Mouse (Mus musculus) neural tube, embryonic 15.5 days (tissue): ENCODE measurements around the gene Tsc22d1. TPM values are rescaled to one million over a fixed set of nuclear protein-coding genes. Genes with fewer than 3 reads are reported as not detected.

ENCODE experiments used
- ATAC-seq: fragments of 200-750 bp; cut with Nextera tagmentation; 2 replicates; pipeline ENCODE4 v1.8.0; 2017; ENCODE audit warnings: mild to moderate bottlenecking, moderate TSS enrichment, moderate library complexity; ENCODE audit not compliant: low FRiP score
- H3K27ac ChIP-seq: fragments of 300-500 bp; sonication (generic); replicated peaks from 2 replicates; pipeline ENCODE4 v1.5.1; 2015; ENCODE audit warnings: mild to moderate bottlenecking, inconsistent platforms
- H3K27me3 ChIP-seq: fragments of 300-500 bp; sonication (generic); replicated peaks from 2 replicates; pipeline ENCODE4 v1.6.1; 2015; ENCODE audit warnings: inconsistent platforms
- H3K36me3 ChIP-seq: fragments of 300-500 bp; sonication (generic); 2 replicates; pipeline ENCODE4 v1.6.1; 2015; ENCODE audit warnings: inconsistent platforms
- H3K4me1 ChIP-seq: fragments of 300-500 bp; sonication (generic); 2 replicates; pipeline ENCODE4 v1.6.1; 2015; ENCODE audit warnings: inconsistent platforms
- H3K4me2 ChIP-seq: fragments of 300-500 bp; sonication (generic); 2 replicates; pipeline ENCODE4 v1.6.1; 2015; ENCODE audit warnings: inconsistent platforms, mild to moderate bottlenecking, moderate library complexity
- H3K4me3 ChIP-seq: fragments of 300-500 bp; sonication (generic); replicated peaks from 2 replicates; pipeline ENCODE4 v1.5.1; 2015; ENCODE audit warnings: mild to moderate bottlenecking, inconsistent platforms
- H3K9ac ChIP-seq: fragments of 300-500 bp; sonication (generic); replicated peaks from 2 replicates; pipeline ENCODE4 v1.6.1; 2015; ENCODE audit warnings: mild to moderate bottlenecking, inconsistent platforms
- H3K9me3 ChIP-seq: fragments of 300-500 bp; sonication (generic); replicated peaks from 2 replicates; pipeline ENCODE4 v1.6.1; 2016; ENCODE audit warnings: inconsistent platforms
- WGBS: fragments of 180-500 bp; shearing (Covaris S2); methylation state at CpG from one replicate; pipeline ENCODE4 v1.1.7; 2015; ENCODE audit warnings: mixed read lengths; 5-methylcytosine and 5-hydroxymethylcytosine counted together
- polyA plus RNA-seq: library from polyadenylated mRNA; unstranded; fragments of >200 nt; fragmentation: Nextera tagmentation; extraction: Ambion mirVana; gene quantifications from 2 replicates; pipeline ENCODE4 v1.2.1, GENCODE M21; 2015

Tsc22d1 gene
- polyA plus RNA-seq, 1 experiment from 2014 or later, result 880 TPM

DNA sequence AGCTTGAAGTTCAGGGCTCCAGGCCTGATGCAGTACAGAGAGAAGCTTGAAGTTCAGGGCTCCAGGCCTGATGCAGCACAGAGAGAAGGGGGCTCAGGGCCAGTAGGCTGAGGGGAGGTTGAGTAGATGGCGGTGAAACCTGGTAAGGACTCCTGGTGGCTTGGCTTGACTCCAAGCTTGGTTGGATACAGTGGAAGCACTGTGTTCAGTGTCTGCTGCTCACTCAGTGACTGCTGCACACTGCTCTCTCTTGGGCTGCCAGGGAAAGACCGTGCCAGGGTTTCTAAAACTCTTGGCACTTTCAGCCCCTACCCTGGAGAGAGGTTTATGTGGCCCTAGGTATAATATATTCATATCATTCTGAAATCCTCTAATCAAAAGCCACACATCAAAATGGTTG, 74.4 kb downstream of the Tsc22d1 start:
- Histone ChIP-seq H3K9ac (no peak overlapping the region), H3K4me1 (peaks cover 18% of the 10 kb centered on the region), H3K9me3 (no peaks in the 10 kb centered on the region), H3K27me3 (no peaks in the 10 kb centered on the region), H3K27ac (peak overlapping the region; percentile 41), H3K4me3 (no peak overlapping the region), H3K4me2 (no peak overlapping the region), H3K36me3 (peaks cover 8% of the 10 kb centered on the region)
- 55% methylated on average over 2 of the region's 2 CpGs for WGBS
- ATAC-seq, result peak; percentile 81

DNA sequence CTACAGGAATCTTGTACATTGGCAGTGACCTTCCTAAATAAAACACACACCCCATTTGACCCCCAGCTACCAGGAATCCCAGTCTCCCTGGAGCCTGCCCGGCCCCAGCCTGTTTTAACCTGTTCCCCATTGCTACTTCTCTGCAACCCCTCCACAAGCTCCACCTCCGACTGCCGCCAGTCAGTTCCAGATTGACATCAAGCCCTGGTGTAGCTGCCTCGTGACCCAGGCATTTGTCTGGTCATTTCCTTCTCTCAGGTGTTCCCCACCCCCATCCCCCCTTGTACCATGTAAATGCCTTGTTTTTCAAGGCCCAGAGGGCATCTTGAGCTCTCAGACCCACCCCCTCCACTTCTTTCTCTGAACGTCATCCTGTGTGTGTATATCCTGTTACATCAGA, 80.3 kb downstream of the Tsc22d1 start:
- 65% methylated on average over 5 of the region's 5 CpGs for WGBS
- no peak for ATAC-seq

DNA sequence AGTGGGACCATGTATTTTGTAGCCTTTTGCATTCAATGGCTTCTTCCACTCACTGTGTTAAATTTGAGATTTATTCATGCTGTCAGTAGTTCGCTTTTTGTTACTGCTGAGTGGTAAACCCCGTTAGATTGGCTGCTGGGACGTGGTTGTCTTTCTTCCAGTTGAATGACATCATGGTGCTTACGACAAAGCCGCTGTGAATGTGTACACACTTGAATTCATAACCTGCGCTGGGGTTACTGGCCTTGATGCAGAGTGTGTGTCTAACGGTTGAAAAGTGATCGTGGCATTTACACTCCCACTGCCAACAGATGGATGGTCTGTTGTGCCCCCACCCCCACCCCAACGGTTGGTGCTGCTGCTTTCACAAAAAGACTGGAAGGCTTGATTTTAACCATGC, 82.4 kb downstream of the Tsc22d1 start:
- Histone ChIP-seq H3K4me1 (peaks cover 23% of the 10 kb centered on the region), H3K9me3 (no peaks in the 10 kb centered on the region), H3K36me3 (peaks cover 12% of the 10 kb centered on the region), H3K4me2 (no peak overlapping the region), H3K4me3 (no peak overlapping the region), H3K27me3 (no peaks in the 10 kb centered on the region), H3K9ac (no peak overlapping the region), H3K27ac (0 out of 2 replicates have a peak overlapping the region, but pooled peaks have one; percentile 33)
- WGBS, result 33% methylated on average over 9 of the region's 9 CpGs
- no peak for ATAC-seq

More for the DNA sequence above, 80.3 kb downstream of the Tsc22d1 start:
- no peaks in the 10 kb centered on the region for H3K27me3 ChIP-seq
- no peak overlapping the region for H3K4me2 ChIP-seq
- peaks cover 13% of the 10 kb centered on the region for H3K4me1 ChIP-seq
- H3K36me3 ChIP-seq, result peaks cover 12% of the 10 kb centered on the region
- no peak overlapping the region for H3K9ac ChIP-seq
- H3K9me3 ChIP-seq, result no peaks in the 10 kb centered on the region
- no peak overlapping the region for H3K27ac ChIP-seq
- H3K4me3 ChIP-seq, result no peak overlapping the region

DNA sequence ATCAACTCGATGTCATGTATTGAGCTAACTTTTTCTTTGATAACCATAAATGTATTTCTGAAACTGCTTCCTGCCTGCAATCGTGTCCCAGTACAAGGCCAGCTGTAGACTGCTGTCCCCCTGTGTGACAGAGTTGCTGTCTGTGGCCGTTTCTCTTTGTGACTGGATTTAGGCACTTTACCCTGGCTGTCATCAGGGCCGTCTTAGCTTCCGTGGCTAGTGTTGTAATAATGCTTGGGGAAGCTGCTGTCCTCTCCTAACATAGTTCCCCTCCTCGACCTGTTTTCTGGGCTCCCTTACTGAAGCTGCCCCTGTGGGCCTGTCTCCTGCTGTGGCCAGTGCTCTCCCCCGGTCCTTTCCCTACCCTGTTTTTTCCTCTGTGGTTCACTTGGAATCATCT, 83.4 kb downstream of the Tsc22d1 start:
- peaks cover 12% of the 10 kb centered on the region for H3K36me3 ChIP-seq
- H3K4me3 ChIP-seq, result no peak overlapping the region
- H3K27ac ChIP-seq, result no peak overlapping the region
- H3K27me3 ChIP-seq, result no peaks in the 10 kb centered on the region
- H3K9ac ChIP-seq, result no peak overlapping the region
- ATAC-seq, result no peak
- WGBS, result 49% methylated on average over 7 of the region's 7 CpGs
- no peak overlapping the region for H3K4me2 ChIP-seq
- H3K9me3 ChIP-seq, result no peaks in the 10 kb centered on the region
- peaks cover 27% of the 10 kb centered on the region for H3K4me1 ChIP-seq

DNA sequence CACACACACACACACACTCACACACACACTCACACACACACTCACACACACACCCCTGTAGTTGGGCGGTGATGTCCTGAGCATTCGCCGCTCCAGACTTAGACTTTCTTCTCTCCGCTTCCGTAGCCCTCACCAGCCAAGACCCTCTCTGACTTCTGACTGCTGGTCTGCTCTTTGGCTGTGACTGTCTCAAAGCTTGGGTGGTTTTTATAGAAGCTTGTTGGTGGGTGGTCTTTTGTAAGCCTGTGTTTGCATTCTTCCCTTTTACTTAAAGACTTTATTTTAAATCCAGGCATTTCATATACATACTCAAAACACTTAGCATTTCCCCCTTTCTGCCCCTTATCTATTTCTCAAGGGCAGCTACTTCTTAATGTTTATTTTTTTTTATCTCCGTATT, 84.7 kb downstream of the Tsc22d1 start:
- ATAC-seq, result no peak
- Histone ChIP-seq H3K4me1 (peaks cover 32% of the 10 kb centered on the region), H3K36me3 (peaks cover under 1% of the 10 kb centered on the region; the same call in 1 of the 2 replicates), H3K9me3 (no peaks in the 10 kb centered on the region), H3K9ac (no peak overlapping the region), H3K4me3 (no peak overlapping the region), H3K27ac (no peak overlapping the region), H3K27me3 (no peaks in the 10 kb centered on the region), H3K4me2 (no peak overlapping the region)
- 82% methylated on average over 6 of the region's 6 CpGs for WGBS

DNA sequence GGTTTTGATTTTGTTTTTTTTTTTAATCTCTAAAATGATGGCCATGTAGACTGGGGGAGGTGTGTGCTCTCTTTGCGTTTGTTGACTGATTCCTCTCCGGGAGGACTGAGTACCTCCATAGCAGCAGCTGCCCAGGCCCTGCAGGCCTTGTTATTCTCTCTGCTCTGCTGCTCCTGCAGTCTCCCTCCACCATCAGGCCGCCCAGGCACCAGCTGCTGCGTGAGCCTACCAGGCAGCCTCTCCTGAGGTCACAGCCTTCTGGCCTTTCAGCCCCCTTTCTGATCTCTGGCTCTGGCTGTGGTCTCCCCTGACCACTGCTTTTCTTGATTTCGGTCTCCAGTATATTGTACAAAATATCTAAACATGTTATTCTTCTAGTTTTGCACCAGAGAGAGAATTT, 85.3 kb downstream of the Tsc22d1 start:
- ATAC-seq, result no peak
- Histone ChIP-seq H3K27ac (peak overlapping the region; percentile 34; the same call in 1 of the 2 replicates), H3K4me1 (peaks cover 32% of the 10 kb centered on the region), H3K4me2 (no peak overlapping the region), H3K4me3 (no peak overlapping the region), H3K27me3 (no peaks in the 10 kb centered on the region), H3K36me3 (no peaks in the 10 kb centered on the region), H3K9me3 (no peaks in the 10 kb centered on the region), H3K9ac (no peak overlapping the region)
- 31% methylated on average over 5 of the region's 5 CpGs for WGBS

DNA sequence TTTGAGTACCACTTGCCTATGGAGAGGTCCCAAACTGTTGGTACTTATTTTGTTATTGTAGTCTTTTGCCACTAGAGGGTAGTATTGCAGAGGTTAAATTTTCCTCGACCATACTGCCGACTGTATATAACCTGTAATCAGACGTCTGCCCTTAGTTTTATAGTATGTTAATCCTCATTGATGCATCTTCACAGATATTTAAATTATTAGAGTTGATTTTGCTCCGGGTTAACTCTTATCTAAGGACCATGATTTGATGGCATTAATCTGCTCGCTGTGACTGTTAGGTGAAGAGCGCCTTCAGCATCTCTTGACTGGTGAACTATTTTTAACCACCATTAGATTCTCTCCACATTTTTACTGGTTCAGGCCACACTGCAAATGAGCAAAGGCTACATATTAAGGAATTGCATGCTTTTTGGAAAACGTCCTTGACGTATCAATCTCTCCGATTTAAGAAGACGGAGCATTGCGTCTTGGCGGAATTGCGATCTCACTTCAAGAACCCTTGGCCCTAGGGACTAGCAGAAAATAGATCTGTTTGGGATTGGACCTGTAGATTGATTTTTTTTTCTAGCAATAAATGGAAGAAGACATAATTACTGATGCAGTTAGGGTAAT, 88.6 kb downstream of the Tsc22d1 start:
- H3K4me1 ChIP-seq, result peaks cover 46% of the 10 kb centered on the region
- 4% methylated on average over 13 of the region's 13 CpGs for WGBS
- no peaks in the 10 kb centered on the region for H3K27me3 ChIP-seq
- peak overlapping the region; percentile 96 for H3K4me2 ChIP-seq
- H3K9me3 ChIP-seq, result no peaks in the 10 kb centered on the region
- H3K4me3 ChIP-seq, result peak overlapping the region; percentile 75
- peak overlapping the region; percentile 99 for H3K27ac ChIP-seq
- ATAC-seq, result no peak
- peak overlapping the region; percentile 96 for H3K9ac ChIP-seq
- H3K36me3 ChIP-seq, result peaks cover 20% of the 10 kb centered on the region; the same call in 1 of the 2 replicates

DNA sequence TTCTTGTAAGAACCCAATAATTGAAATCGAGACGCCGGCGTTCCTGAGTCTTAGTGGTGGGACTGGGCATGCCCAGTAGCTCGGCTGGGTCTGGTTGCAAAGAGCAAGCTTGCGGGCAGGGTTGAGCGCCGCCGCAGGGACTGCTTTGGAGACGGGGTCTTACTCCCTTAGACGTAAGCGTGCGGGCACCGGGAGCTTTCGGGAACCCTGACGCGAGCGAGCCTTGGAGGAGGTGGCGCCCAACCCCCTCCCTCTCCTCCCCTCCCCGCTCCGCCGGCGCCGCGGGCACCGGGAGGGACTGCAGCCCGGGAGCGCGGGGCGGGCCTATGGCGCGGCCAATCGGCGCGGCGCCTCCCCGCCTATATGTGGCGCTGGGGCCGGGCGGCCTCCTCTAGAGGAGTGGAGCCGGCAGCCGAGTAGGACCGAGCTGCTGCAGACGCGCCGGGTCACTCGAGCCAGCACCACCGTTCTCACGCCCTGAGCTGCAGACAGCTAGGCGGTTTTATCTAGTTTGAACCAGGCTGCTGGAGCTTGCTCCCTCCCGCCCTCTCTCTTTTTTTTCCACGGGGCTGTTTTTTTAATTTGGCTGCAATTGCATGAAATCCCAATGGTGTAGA, 89.5 kb downstream of the Tsc22d1 start:
- H3K27me3 ChIP-seq, result no peaks in the 10 kb centered on the region
- peak overlapping the region; percentile 96 for H3K4me2 ChIP-seq
- peak; percentile 94 for ATAC-seq
- H3K4me3 ChIP-seq, result peak overlapping the region; percentile 75
- H3K36me3 ChIP-seq, result peaks cover 20% of the 10 kb centered on the region; the same call in 1 of the 2 replicates
- WGBS, result under 1% methylated on average over 47 of the region's 52 CpGs
- H3K9me3 ChIP-seq, result no peaks in the 10 kb centered on the region
- H3K4me1 ChIP-seq, result peaks cover 45% of the 10 kb centered on the region
- peak overlapping the region; percentile 99 for H3K27ac ChIP-seq
- peak overlapping the region; percentile 96 for H3K9ac ChIP-seq

DNA sequence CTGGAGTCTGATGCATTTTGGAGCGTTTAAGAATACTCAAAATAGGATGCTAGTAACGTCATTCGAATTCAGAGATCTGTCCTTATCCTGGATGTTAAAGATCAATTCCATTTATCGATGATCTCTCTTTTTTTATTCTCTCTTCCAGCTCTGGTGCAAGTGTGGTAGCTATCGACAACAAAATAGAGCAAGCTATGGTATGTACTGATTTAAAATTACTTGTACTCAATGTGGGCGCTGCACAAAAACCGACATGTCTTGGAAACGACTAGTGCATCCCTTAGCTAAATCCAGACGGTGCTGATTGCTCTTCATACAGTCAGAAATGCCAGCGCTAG, 90.3 kb downstream of the Tsc22d1 start:
- Histone ChIP-seq H3K4me2 (peak overlapping the region; percentile 96), H3K27me3 (no peaks in the 10 kb centered on the region), H3K36me3 (peaks cover 20% of the 10 kb centered on the region; the same call in 1 of the 2 replicates), H3K9ac (peak overlapping the region; percentile 96), H3K27ac (peak overlapping the region; percentile 99), H3K4me3 (peak overlapping the region; percentile 75), H3K9me3 (no peaks in the 10 kb centered on the region), H3K4me1 (peaks cover 41% of the 10 kb centered on the region)
- no peak for ATAC-seq
- 2% methylated on average over 10 of the region's 10 CpGs for WGBS

DNA sequence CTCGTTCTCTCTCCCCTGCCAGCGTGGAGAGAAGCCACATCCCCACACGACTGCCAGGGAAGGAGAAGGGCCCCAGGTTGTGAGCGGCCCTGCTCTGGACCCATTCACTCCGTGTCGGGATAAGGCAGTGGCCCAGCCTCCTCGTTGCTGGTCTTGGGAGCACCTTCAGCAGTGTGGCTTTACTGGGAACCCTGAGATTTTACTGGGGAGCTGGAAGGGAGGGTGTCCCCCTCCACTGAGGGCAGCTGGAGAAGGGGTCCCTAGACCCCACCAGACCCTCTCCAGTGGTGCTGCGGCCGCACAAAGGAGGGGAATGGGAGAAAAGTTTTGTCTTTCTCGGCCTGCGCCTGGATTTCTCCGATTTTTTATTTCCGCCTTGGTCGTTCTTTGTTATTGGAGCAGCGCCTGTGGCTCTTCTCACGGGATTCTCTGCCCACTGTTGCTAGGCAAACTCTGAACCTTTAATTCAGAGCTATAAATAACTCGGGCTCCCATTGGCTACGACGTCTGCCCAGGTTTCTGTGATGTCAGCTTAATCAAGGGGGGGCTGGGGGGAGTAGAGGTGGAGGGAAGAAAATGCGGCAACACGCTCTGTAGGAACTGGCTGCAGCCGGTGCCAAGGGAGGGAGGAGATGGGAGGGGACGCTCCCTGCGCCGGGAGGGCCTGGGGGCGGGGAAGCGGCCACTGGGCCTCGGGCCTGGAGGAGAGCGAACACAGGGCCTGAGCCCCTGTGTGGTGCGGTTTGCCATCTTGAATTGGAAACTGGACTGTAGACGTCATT, 90.9 kb downstream of the Tsc22d1 start:
- peak overlapping the region; percentile 96 for H3K9ac ChIP-seq
- H3K9me3 ChIP-seq, result no peaks in the 10 kb centered on the region
- peak overlapping the region; percentile 75 for H3K4me3 ChIP-seq
- H3K36me3 ChIP-seq, result peaks cover 22% of the 10 kb centered on the region; the same call in 1 of the 2 replicates
- WGBS, result 1% methylated on average over 31 of the region's 31 CpGs
- ATAC-seq, result peak; percentile 79
- H3K27me3 ChIP-seq, result no peaks in the 10 kb centered on the region
- peak overlapping the region; percentile 96 for H3K4me2 ChIP-seq
- H3K4me1 ChIP-seq, result peaks cover 35% of the 10 kb centered on the region
- H3K27ac ChIP-seq, result peak overlapping the region; percentile 99

DNA sequence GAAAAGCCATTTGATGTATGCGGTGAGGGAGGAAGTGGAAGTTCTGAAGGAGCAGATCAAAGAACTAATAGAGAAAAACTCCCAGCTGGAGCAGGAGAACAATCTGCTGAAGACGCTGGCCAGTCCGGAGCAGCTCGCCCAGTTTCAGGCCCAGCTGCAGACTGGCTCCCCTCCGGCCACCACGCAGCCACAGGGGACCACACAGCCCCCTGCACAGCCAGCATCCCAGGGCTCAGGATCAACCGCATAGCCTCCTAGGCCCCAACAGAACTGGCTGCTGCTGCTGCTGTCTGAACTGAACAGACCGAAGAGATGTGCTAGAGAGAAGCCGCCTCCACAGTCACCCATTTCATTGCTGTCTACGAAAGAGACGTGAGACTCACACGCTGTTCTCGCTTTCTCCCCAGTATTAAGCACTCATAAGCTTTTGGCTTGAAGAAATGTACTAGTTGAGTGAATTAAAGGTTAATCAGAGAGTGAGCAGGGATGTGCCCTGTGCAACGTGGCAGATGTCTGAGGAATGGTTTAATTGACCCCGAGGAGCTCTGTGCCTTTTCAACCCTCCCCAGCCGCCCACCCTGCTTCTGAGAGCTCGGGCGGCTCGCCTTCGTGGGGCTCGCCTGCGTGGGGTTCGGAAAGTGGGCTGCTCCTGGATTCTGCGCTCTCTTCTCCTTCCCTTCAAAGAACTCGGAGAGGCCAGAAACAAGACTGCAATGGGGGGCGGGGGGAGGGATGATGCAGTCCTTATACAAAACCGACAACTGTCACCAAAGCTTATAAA, 91.9 kb downstream of the Tsc22d1 start:
- Histone ChIP-seq H3K9ac (peak overlapping the region; percentile 96), H3K4me2 (peak overlapping the region; percentile 96), H3K27me3 (no peaks in the 10 kb centered on the region), H3K36me3 (peaks cover 22% of the 10 kb centered on the region; the same call in 1 of the 2 replicates), H3K9me3 (no peaks in the 10 kb centered on the region), H3K4me1 (peaks cover 31% of the 10 kb centered on the region), H3K4me3 (peak overlapping the region; percentile 75), H3K27ac (peak overlapping the region; percentile 99)
- no peak for ATAC-seq
- WGBS, result 27% methylated on average over 27 of the region's 27 CpGs
